Mouse (Mus musculus) embryonic fibroblast, embryonic 13.5 days (primary cell): Measurements from ENCODE around the gene Maip1. TPM values are rescaled to one million over a fixed set of nuclear protein-coding genes. Genes with fewer than 3 reads are reported as not detected.

Experiments
- H3K27ac ChIP-seq: 2 replicates; pipeline ENCODE4 v1.5.1; 2012; ENCODE audit warnings: low read length, control low read depth, inconsistent platforms; ENCODE audit not compliant: insufficient read depth
- H3K4me1 ChIP-seq: 2 replicates; pipeline ENCODE4 v1.6.1; 2011; ENCODE audit warnings: low read length; ENCODE audit not compliant: control insufficient read depth, insufficient read depth
- H3K4me3 ChIP-seq: 2 replicates; pipeline ENCODE4 v1.5.1; 2011; ENCODE audit warnings: mild to moderate bottlenecking, control low read depth, low read length; ENCODE audit not compliant: insufficient read depth
- CTCF ChIP-seq: IDR thresholded peaks from 2 replicates; pipeline ENCODE4 v1.5.1; 2011; ENCODE audit warnings: mild to moderate bottlenecking, control low read depth, low read length, moderate library complexity, borderline replicate concordance; ENCODE audit not compliant: insufficient read depth
- POLR2A ChIP-seq: IDR thresholded peaks from 2 replicates; pipeline ENCODE4 v1.6.1; 2011; ENCODE audit warnings: low read depth, mild to moderate bottlenecking, control low read depth, low read length, moderate library complexity
- polyA plus RNA-seq: library from polyadenylated mRNA; stranded (reverse); fragments of >200 nt; gene quantifications from 2 replicates; pipeline ENCODE4 v1.2.4, GENCODE M21; 2011; ENCODE audit warnings: low read depth; ENCODE audit not compliant: missing spikeins, insufficient read length

Gene Maip1
- polyA plus RNA-seq, 1 experiment = 11.5 TPM

GRCm38 (mm10) chr1:57387876-57388275 lies 18.3 kb upstream of the Maip1 start:
- Histone ChIP-seq H3K27ac (no peak overlapping the region), H3K4me3 (no peak overlapping the region), H3K4me1 (peaks cover 2% of the 10 kb centered on the region)
- TF ChIP-seq POLR2A = no peak
- no peak for TF ChIP-seq CTCF

DNA sequence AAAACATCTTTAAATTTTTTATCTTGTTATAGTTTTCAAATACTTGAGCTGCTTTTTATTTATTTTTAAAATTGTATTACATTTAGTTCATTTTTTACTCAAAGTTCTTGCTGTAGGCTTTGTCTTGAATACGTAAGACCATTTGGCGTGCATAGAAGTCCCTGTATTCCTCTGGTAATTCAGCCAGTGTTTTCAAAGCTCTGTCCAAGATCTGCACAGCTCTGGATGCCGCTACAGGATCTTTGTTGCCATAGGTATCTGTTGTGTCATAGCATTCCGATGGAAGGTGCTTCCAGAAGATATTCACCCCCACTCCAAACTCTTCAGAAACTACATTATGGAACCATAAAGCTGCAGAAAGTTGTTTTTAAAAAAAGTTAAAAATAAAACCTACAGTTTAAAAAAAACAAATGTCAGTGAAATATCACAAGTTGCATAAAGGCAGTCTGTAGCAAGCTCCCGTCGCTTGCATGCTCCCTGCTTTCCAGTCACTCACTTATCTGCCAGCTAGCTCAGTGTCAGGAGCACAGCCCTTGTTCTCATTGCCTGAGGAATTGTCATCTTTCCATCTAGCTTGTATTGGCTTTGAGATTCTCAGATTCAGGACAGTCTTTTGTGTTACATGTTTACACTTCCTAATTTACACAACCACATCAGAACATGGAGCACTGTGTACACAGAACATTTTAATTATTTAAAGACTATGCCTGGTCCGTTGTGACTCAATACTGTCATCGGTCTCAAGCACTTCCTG lies 17.5 kb upstream of the Maip1 start:
- Histone ChIP-seq H3K4me3 (no peak overlapping the region), H3K27ac (no peak overlapping the region), H3K4me1 (peaks cover 2% of the 10 kb centered on the region)
- TF ChIP-seq POLR2A (no peak), CTCF (no peak)

GRCm38 (mm10) chr1:57390993-57391790 lies 14.9 kb upstream of the Maip1 start:
- no peak overlapping the region for H3K27ac ChIP-seq
- H3K4me3 ChIP-seq = no peak overlapping the region
- TF ChIP-seq CTCF = no peak
- H3K4me1 ChIP-seq = peaks cover 2% of the 10 kb centered on the region; the same call in 1 of the 2 replicates

- H3K27ac ChIP-seq = no peak overlapping the region
- peaks cover 2% of the 10 kb centered on the region; the same call in 1 of the 2 replicates for H3K4me1 ChIP-seq
- H3K4me3 ChIP-seq = no peak overlapping the region
- no peak for TF ChIP-seq POLR2A
- no peak for TF ChIP-seq CTCF
Observed at GRCm38 (mm10) chr1:57392417-57392816, 13.7 kb upstream of the Maip1 start.

GRCm38 (mm10) chr1:57394051-57394450 lies 12.1 kb upstream of the Maip1 start:
- TF ChIP-seq POLR2A = no peak
- no peak for TF ChIP-seq CTCF
- no peaks in the 10 kb centered on the region for H3K4me1 ChIP-seq
- H3K4me3 ChIP-seq = no peak overlapping the region
- no peak overlapping the region for H3K27ac ChIP-seq

- Histone ChIP-seq H3K4me3 (no peak overlapping the region), H3K27ac (no peak overlapping the region), H3K4me1 (no peaks in the 10 kb centered on the region)
- TF ChIP-seq CTCF (no peak), POLR2A (no peak)
Observed at GRCm38 (mm10) chr1:57400321-57400720, 5.8 kb upstream of the Maip1 start.

DNA sequence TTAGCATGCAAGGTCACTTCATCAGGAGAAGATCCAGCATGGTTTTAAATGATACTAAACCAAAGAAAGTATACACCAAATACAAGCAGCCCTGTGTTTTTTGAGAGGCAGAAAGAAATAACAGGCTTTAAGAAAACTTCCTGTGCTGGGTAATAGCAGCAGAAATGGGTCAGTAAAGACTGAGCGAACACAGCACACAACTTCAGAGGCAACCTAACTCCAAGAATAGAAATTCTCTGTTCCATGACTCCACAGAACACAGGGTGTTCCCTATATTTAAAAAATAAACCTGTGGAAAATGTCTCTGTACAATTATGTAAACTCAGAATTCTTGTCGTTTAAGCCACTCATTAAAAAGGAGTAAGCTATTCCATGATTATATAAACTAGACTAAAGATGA lies 5.3 kb upstream of the Maip1 start:
- Histone ChIP-seq H3K4me1 (no peaks in the 10 kb centered on the region), H3K27ac (no peak overlapping the region), H3K4me3 (no peak overlapping the region)
- TF ChIP-seq POLR2A = no peak
- TF ChIP-seq CTCF = no peak

- no peaks in the 10 kb centered on the region for H3K4me1 ChIP-seq
- TF ChIP-seq POLR2A = no peak
- no peak for TF ChIP-seq CTCF
- no peak overlapping the region for H3K27ac ChIP-seq
- no peak overlapping the region for H3K4me3 ChIP-seq
Observed at GRCm38 (mm10) chr1:57402116-57402515, 4.0 kb upstream of the Maip1 start.

DNA sequence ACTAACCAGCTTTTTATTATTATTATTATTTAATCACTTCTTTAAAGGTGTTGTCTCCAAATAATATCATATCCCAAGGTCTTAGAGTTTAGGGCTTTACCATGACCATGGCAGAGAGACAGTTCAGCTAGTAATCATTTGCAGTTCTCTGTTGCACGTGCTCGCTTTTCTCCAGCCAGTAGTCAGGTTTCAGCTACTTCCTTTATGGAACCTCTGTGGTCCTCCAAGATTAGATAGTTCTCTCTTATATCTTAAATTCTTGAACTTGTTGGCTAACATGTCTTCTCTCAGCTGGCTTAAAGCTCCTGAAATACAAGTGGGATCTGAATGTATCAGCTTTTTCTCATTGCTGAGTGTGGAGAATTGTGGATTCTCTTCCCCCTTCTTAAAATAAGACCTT lies 2.9 kb downstream of the Maip1 start:
- Histone ChIP-seq H3K4me3 (no peak overlapping the region), H3K27ac (no peak overlapping the region), H3K4me1 (peaks cover 7% of the 10 kb centered on the region)
- TF ChIP-seq POLR2A (no peak), CTCF (no peak)

DNA sequence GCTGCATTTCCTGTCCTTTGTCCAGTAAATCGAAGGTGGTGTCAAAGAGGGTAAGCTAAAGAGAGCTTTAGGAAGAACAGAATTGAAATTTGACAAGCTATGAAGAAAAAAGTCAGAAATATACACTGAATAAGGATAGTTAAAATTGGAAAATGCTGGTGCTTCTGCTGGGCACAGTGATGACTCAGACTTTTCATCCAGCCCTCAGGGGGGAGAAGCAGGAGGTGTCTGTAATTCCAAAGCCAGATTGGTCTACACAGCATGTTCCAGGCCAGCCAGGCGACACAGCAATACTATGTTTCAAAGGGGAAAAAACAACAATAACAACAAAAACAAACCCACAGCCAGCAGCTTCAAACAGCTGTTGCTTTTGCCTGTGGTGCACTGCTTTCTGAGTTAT lies 7.3 kb downstream of the Maip1 start:
- no peak overlapping the region for H3K27ac ChIP-seq

More for the DNA sequence above, 7.3 kb downstream of the Maip1 start:
- TF ChIP-seq CTCF (no peak), POLR2A (no peak)
- H3K4me1 ChIP-seq = 0 out of 2 replicates have a peak, but pooled peaks cover 2% of the 10 kb centered on the region
- no peak overlapping the region for H3K4me3 ChIP-seq
